Mouse (Mus musculus) megakaryocyte-erythroid progenitor cell, adult 5-6 weeks (primary cell): Measurements from ENCODE around the gene Lrrc4c. TPM values are rescaled to one million over a fixed set of nuclear protein-coding genes. Genes with fewer than 3 reads are reported as not detected.

Experiments used
- ATAC-seq: replicated peaks from 2 replicates; pipeline ENCODE4 v1.8.0; 2016; ENCODE audit warnings: mild to moderate bottlenecking, inconsistent platforms; ENCODE audit not compliant: severe bottlenecking, poor library complexity, low FRiP score, low TSS enrichment
- total RNA-seq, 2 experiments: library from RNA; stranded (forward) in 1 of 2; stranded (reverse) in 1 of 2; fragments of 200-1000, 215-1000 nt in 1 of 2; fragments of >200 nt in 1 of 2; fragmentation: Nextera tagmentation in 1 of 2; gene quantifications; 2 replicates each; pipeline ENCODE4 v1.2.3; 2014 to 2017

Gene Lrrc4c
- total RNA-seq, 2 experiments from 2014 or later, result not detected

- ATAC-seq, result no peak
Observed at GRCm38 (mm10) chr2:97530622-97531021, 1212.7 kb downstream of the Lrrc4c start.

- no peak for ATAC-seq
Observed at GRCm38 (mm10) chr2:97543691-97544672, 1226.0 kb downstream of the Lrrc4c start.

GRCm38 (mm10) chr2:97544673-97545071, 1226.7 kb downstream of the Lrrc4c start:
- ATAC-seq, result no peak

GRCm38 (mm10) chr2:97545946-97546345, 1228.0 kb downstream of the Lrrc4c start:
- no peak for ATAC-seq

- no peak for ATAC-seq
Observed at GRCm38 (mm10) chr2:97564509-97564908, 1246.5 kb downstream of the Lrrc4c start.

GRCm38 (mm10) chr2:97568954-97569353, 1251.0 kb downstream of the Lrrc4c start:
- ATAC-seq, result no peak

- no peak for ATAC-seq
Observed at GRCm38 (mm10) chr2:97574921-97575320, 1257.0 kb downstream of the Lrrc4c start.

- ATAC-seq, result no peak
Observed at GRCm38 (mm10) chr2:97581132-97581531, 1263.2 kb downstream of the Lrrc4c start.

- ATAC-seq, result no peak
Observed at GRCm38 (mm10) chr2:97586322-97586721, 1268.4 kb downstream of the Lrrc4c start.

GRCm38 (mm10) chr2:97590563-97590962, 1272.6 kb downstream of the Lrrc4c start:
- ATAC-seq, result no peak

- ATAC-seq, result no peak
Observed at GRCm38 (mm10) chr2:97604182-97604581, 1286.2 kb downstream of the Lrrc4c start.

GRCm38 (mm10) chr2:97604688-97605215, 1286.8 kb downstream of the Lrrc4c start:
- no peak for ATAC-seq

- no peak for ATAC-seq
Observed at GRCm38 (mm10) chr2:97609436-97609835, 1291.5 kb downstream of the Lrrc4c start.

GRCm38 (mm10) chr2:97610566-97610965, 1292.6 kb downstream of the Lrrc4c start:
- no peak for ATAC-seq

- no peak for ATAC-seq
Observed at GRCm38 (mm10) chr2:97614724-97615123, 1296.8 kb downstream of the Lrrc4c start.

- ATAC-seq, result no peak
Observed at GRCm38 (mm10) chr2:97618589-97618988, 1300.6 kb downstream of the Lrrc4c start.

GRCm38 (mm10) chr2:97639941-97640340, 1322.0 kb downstream of the Lrrc4c start:
- no peak for ATAC-seq

- ATAC-seq, result no peak
Observed at GRCm38 (mm10) chr2:97641661-97642060, 1323.7 kb downstream of the Lrrc4c start.

GRCm38 (mm10) chr2:97652711-97653110, 1334.7 kb downstream of the Lrrc4c start:
- no peak for ATAC-seq
